Mouse (Mus musculus): ENCODE data around the gene Dusp22. TPM values are rescaled to one million over a fixed set of nuclear protein-coding genes. Genes with fewer than 3 reads are reported as not detected.

Gene Dusp22
- polyA plus RNA-seq, 1 experiment: 2.0 TPM

DNA sequence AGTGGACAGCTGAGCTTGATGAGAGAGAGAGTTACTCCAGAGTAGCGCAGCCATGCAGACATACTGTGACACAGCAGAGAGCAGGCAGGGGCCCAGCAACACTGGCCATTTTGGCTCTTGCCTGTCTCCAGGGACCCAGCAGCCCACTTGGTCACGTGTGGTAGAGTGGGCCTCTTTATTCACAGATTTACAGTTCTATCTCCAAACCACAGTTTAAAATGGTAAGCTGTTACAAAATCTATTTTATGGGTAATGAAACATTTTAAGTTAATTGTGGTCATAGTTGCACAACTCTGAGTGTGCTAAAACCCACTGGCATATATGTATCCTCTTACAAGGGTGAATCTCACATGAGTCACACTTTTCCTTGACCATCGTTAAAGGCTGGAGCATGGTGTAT is 9.5 kb downstream of the Dusp22 start:
- no peaks in the 10 kb centered on the region for H3K27me3 ChIP-seq (ENCODE audit: control insufficient read depth, insufficient read depth, low read length)
- no peak overlapping the region for H3K27ac ChIP-seq (ENCODE audit: insufficient read depth, low read depth, low read length)
- TF ChIP-seq CTCF (IDR thresholded peaks at IDR 0.05; ENCODE audit: extremely low read depth, insufficient read length, insufficient replicate concordance, low read depth, low read length): no peak
- TF ChIP-seq POLR2A (IDR thresholded peaks at IDR 0.05; ENCODE audit: low read depth, low read length): no peak
- 86% methylated on average over 3 of the region's 3 CpGs for WGBS
- H3K4me3 ChIP-seq (ENCODE audit: low read depth, low read length): no peak overlapping the region
- no peaks in the 10 kb centered on the region for H3K36me3 ChIP-seq (ENCODE audit: control insufficient read depth, insufficient read depth, low read length)
- H3K4me1 ChIP-seq (ENCODE audit: control insufficient read depth, insufficient read depth, insufficient read length, low read length): no peaks in the 10 kb centered on the region; the same call in 1 of the 2 replicates

DNA sequence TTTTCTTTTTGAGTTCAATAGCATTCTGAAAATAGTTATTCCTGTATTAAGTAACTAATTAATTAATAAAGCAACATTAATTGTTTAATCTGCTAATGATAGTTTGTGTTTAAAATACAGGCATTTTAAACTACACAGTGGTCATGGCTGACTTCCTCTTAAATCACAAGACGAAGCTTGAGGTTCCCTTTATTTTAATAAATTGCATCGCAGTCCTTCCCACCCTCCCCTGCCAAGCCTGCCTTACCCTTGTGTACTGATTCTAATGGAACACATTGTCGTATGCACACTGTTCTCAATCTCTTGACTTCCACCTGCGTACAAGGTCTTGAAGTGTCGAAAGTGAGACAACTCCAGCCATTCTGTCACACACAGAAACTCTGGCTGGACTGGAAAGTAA is 14.1 kb downstream of the Dusp22 start:
- no peak overlapping the region for H3K4me3 ChIP-seq (ENCODE audit: low read depth, low read length)
- H3K27me3 ChIP-seq (ENCODE audit: control insufficient read depth, insufficient read depth, low read length): no peaks in the 10 kb centered on the region
- no peaks in the 10 kb centered on the region; the same call in 1 of the 2 replicates for H3K4me1 ChIP-seq (ENCODE audit: control insufficient read depth, insufficient read depth, insufficient read length, low read length)
- TF ChIP-seq CTCF (IDR thresholded peaks at IDR 0.05; ENCODE audit: extremely low read depth, insufficient read length, insufficient replicate concordance, low read depth, low read length) (no peak), POLR2A (IDR thresholded peaks at IDR 0.05; ENCODE audit: low read depth, low read length) (no peak)
- no peak overlapping the region for H3K27ac ChIP-seq (ENCODE audit: insufficient read depth, low read depth, low read length)
- H3K36me3 ChIP-seq (ENCODE audit: control insufficient read depth, insufficient read depth, low read length): no peaks in the 10 kb centered on the region
- WGBS: 86% methylated on average over 5 of the region's 5 CpGs

DNA sequence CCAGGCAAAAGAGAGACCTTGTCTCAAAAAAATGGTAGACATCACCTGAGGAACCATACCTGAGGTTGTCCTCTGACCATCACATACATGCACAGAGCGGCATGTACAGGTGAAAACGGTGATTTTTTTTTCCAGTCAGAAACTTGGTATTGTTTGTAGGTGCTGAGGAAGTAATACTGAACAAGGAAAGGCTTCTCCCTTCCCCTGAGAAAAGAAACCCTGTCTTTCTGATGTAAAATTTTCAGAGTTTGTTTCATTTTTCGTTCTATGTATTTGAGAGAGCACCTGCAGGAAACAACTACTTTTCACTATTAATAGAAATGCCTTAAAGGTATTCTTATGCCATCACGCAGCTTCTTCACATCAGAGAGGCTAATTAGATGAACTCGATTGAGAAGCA is 19.0 kb downstream of the Dusp22 start:
- no peak overlapping the region for H3K4me3 ChIP-seq (ENCODE audit: low read depth, low read length)
- no peak overlapping the region for H3K27ac ChIP-seq (ENCODE audit: insufficient read depth, low read depth, low read length)
- H3K27me3 ChIP-seq (ENCODE audit: control insufficient read depth, insufficient read depth, low read length): no peaks in the 10 kb centered on the region
- WGBS: 85% methylated on average over 5 of the region's 5 CpGs
- no peaks in the 10 kb centered on the region; the same call in 1 of the 2 replicates for H3K4me1 ChIP-seq (ENCODE audit: control insufficient read depth, insufficient read depth, insufficient read length, low read length)
- TF ChIP-seq POLR2A (IDR thresholded peaks at IDR 0.05; ENCODE audit: low read depth, low read length): no peak
- no peak for TF ChIP-seq CTCF (IDR thresholded peaks at IDR 0.05; ENCODE audit: extremely low read depth, insufficient read length, insufficient replicate concordance, low read depth, low read length)
- H3K36me3 ChIP-seq (ENCODE audit: control insufficient read depth, insufficient read depth, low read length): no peaks in the 10 kb centered on the region

- H3K4me1 ChIP-seq (ENCODE audit: control insufficient read depth, insufficient read depth, insufficient read length, low read length): no peaks in the 10 kb centered on the region
- H3K36me3 ChIP-seq (ENCODE audit: control insufficient read depth, insufficient read depth, low read length): no peaks in the 10 kb centered on the region
- H3K27me3 ChIP-seq (ENCODE audit: control insufficient read depth, insufficient read depth, low read length): no peaks in the 10 kb centered on the region
- no peak overlapping the region for H3K27ac ChIP-seq (ENCODE audit: insufficient read depth, low read depth, low read length)
- no peak overlapping the region for H3K4me3 ChIP-seq (ENCODE audit: low read depth, low read length)
- 63% methylated on average over 4 of the region's 4 CpGs for WGBS
- TF ChIP-seq POLR2A (IDR thresholded peaks at IDR 0.05; ENCODE audit: low read depth, low read length) (no peak), CTCF (IDR thresholded peaks at IDR 0.05; ENCODE audit: extremely low read depth, insufficient read length, insufficient replicate concordance, low read depth, low read length) (no peak)
Measured at GRCm38 (mm10) chr13:30681866-30682265, 22.1 kb downstream of the Dusp22 start.

DNA sequence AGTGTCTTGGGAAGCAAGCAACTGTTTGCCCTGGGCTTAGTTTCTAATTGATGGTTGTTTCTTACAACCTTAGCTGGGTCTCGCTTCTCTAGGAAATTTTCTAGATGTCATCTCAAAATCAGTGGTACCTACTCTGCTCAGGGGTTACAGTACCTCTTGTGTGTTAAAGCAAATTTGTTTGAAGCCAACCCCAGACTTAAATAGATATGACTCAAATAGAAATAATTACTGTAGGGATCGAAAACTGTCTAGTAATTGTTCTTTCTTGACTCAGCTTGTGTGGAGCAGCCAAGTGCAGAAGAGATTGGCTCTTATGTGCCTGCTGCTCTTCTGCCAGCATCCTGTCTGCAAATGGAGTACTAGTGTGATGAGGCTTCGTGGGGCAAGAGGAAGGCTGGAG is 22.5 kb downstream of the Dusp22 start:
- 80% methylated on average over 3 of the region's 3 CpGs for WGBS

GRCm38 (mm10) chr13:30684614-30685122 is 24.9 kb downstream of the Dusp22 start:
- 53% methylated on average over 6 of the region's 6 CpGs for WGBS
- Histone ChIP-seq H3K4me1 (ENCODE audit: control insufficient read depth, insufficient read depth, insufficient read length, low read length) (no peaks in the 10 kb centered on the region), H3K36me3 (ENCODE audit: control insufficient read depth, insufficient read depth, low read length) (no peaks in the 10 kb centered on the region), H3K4me3 (ENCODE audit: low read depth, low read length) (no peak overlapping the region), H3K27ac (ENCODE audit: insufficient read depth, low read depth, low read length) (0 out of 2 replicates have a peak overlapping the region, but pooled peaks have one; percentile 12), H3K27me3 (ENCODE audit: control insufficient read depth, insufficient read depth, low read length) (no peaks in the 10 kb centered on the region)
- TF ChIP-seq CTCF (IDR thresholded peaks at IDR 0.05; ENCODE audit: extremely low read depth, insufficient read length, insufficient replicate concordance, low read depth, low read length): no peak
- TF ChIP-seq POLR2A (IDR thresholded peaks at IDR 0.05; ENCODE audit: low read depth, low read length): no peak

More for the DNA sequence above, 22.5 kb downstream of the Dusp22 start:
- no peaks in the 10 kb centered on the region for H3K4me1 ChIP-seq (ENCODE audit: control insufficient read depth, insufficient read depth, insufficient read length, low read length)
- H3K27me3 ChIP-seq (ENCODE audit: control insufficient read depth, insufficient read depth, low read length): no peaks in the 10 kb centered on the region
- no peak overlapping the region for H3K27ac ChIP-seq (ENCODE audit: insufficient read depth, low read depth, low read length)
- no peak overlapping the region for H3K4me3 ChIP-seq (ENCODE audit: low read depth, low read length)
- H3K36me3 ChIP-seq (ENCODE audit: control insufficient read depth, insufficient read depth, low read length): no peaks in the 10 kb centered on the region
- TF ChIP-seq CTCF (IDR thresholded peaks at IDR 0.05; ENCODE audit: extremely low read depth, insufficient read length, insufficient replicate concordance, low read depth, low read length) (no peak), POLR2A (IDR thresholded peaks at IDR 0.05; ENCODE audit: low read depth, low read length) (no peak)

DNA sequence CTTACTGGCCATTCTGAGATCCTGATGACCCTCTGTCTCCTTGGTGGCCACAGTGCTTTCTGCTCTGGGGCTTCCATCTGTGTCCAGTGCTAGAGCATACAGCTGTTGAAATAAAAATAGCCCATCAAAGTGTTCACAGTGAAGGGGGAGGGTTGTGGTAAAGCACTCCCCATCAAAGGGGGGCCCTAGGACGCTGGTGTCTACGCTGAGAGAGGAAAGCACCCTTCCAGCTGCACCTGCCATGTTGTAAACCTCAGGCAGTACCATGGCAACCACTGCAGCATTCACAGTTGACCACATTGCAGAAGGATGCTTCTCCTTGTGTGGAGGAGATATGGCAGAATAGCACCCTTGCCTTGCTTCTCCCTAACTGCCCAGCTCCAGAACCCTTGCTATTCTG is 26.2 kb downstream of the Dusp22 start:
- Histone ChIP-seq H3K27ac (ENCODE audit: insufficient read depth, low read depth, low read length) (no peak overlapping the region), H3K27me3 (ENCODE audit: control insufficient read depth, insufficient read depth, low read length) (no peaks in the 10 kb centered on the region), H3K4me3 (ENCODE audit: low read depth, low read length) (no peak overlapping the region), H3K36me3 (ENCODE audit: control insufficient read depth, insufficient read depth, low read length) (no peaks in the 10 kb centered on the region), H3K4me1 (ENCODE audit: control insufficient read depth, insufficient read depth, insufficient read length, low read length) (no peaks in the 10 kb centered on the region)
- 40% methylated on average over 2 of the region's 2 CpGs for WGBS
- TF ChIP-seq POLR2A (IDR thresholded peaks at IDR 0.05; ENCODE audit: low read depth, low read length) (no peak), CTCF (IDR thresholded peaks at IDR 0.05; ENCODE audit: extremely low read depth, insufficient read length, insufficient replicate concordance, low read depth, low read length) (no peak)

Measured in small intestine, adult 2 months (tissue).